Mouse (Mus musculus): ENCODE data around the gene Itpk1. TPM values are rescaled to one million over a fixed set of nuclear protein-coding genes. Genes with fewer than 3 reads are reported as not detected.

The Itpk1 gene
- polyA plus RNA-seq, 1 experiment = 324 TPM

GRCm38 (mm10) chr12:102723861-102724260 is 19.1 kb upstream of the Itpk1 start:
- Histone ChIP-seq H3K4me1 (ENCODE audit: control insufficient read depth, insufficient read depth, insufficient read length, low read length) (peaks cover 19% of the 10 kb centered on the region), H3K4me3 (ENCODE audit: low read depth, low read length) (no peak overlapping the region), H3K27ac (ENCODE audit: insufficient read depth, low read depth, low read length) (no peak overlapping the region), H3K36me3 (ENCODE audit: control insufficient read depth, insufficient read depth, low read length) (no peaks in the 10 kb centered on the region), H3K27me3 (ENCODE audit: control insufficient read depth, insufficient read depth, low read length) (no peaks in the 10 kb centered on the region)
- 87% methylated on average over 6 of the region's 6 CpGs for WGBS
- TF ChIP-seq POLR2A (IDR thresholded peaks at IDR 0.05; ENCODE audit: low read depth, low read length) (no peak), CTCF (IDR thresholded peaks at IDR 0.05; ENCODE audit: extremely low read depth, insufficient read length, insufficient replicate concordance, low read depth, low read length) (no peak)

- Histone ChIP-seq H3K4me1 (ENCODE audit: control insufficient read depth, insufficient read depth, insufficient read length, low read length) (peaks cover 16% of the 10 kb centered on the region), H3K4me3 (ENCODE audit: low read depth, low read length) (no peak overlapping the region), H3K27me3 (ENCODE audit: control insufficient read depth, insufficient read depth, low read length) (no peaks in the 10 kb centered on the region), H3K36me3 (ENCODE audit: control insufficient read depth, insufficient read depth, low read length) (no peaks in the 10 kb centered on the region), H3K27ac (ENCODE audit: insufficient read depth, low read depth, low read length) (no peak overlapping the region)
- WGBS = 73% methylated on average over 8 of the region's 8 CpGs
- TF ChIP-seq POLR2A (IDR thresholded peaks at IDR 0.05; ENCODE audit: low read depth, low read length) (no peak), CTCF (IDR thresholded peaks at IDR 0.05; ENCODE audit: extremely low read depth, insufficient read length, insufficient replicate concordance, low read depth, low read length) (no peak)
Measured at GRCm38 (mm10) chr12:102722966-102723365, 18.2 kb upstream of the Itpk1 start.

- Histone ChIP-seq H3K27ac (ENCODE audit: insufficient read depth, low read depth, low read length) (no peak overlapping the region), H3K4me3 (ENCODE audit: low read depth, low read length) (no peak overlapping the region), H3K4me1 (ENCODE audit: control insufficient read depth, insufficient read depth, insufficient read length, low read length) (peaks cover 16% of the 10 kb centered on the region), H3K36me3 (ENCODE audit: control insufficient read depth, insufficient read depth, low read length) (no peaks in the 10 kb centered on the region), H3K27me3 (ENCODE audit: control insufficient read depth, insufficient read depth, low read length) (no peaks in the 10 kb centered on the region)
- no peak for TF ChIP-seq POLR2A (IDR thresholded peaks at IDR 0.05; ENCODE audit: low read depth, low read length)
- TF ChIP-seq CTCF (IDR thresholded peaks at IDR 0.05; ENCODE audit: extremely low read depth, insufficient read length, insufficient replicate concordance, low read depth, low read length) = no peak
- WGBS = 76% methylated on average over 11 of the region's 11 CpGs
Measured at GRCm38 (mm10) chr12:102722451-102722850, 17.7 kb upstream of the Itpk1 start.

DNA sequence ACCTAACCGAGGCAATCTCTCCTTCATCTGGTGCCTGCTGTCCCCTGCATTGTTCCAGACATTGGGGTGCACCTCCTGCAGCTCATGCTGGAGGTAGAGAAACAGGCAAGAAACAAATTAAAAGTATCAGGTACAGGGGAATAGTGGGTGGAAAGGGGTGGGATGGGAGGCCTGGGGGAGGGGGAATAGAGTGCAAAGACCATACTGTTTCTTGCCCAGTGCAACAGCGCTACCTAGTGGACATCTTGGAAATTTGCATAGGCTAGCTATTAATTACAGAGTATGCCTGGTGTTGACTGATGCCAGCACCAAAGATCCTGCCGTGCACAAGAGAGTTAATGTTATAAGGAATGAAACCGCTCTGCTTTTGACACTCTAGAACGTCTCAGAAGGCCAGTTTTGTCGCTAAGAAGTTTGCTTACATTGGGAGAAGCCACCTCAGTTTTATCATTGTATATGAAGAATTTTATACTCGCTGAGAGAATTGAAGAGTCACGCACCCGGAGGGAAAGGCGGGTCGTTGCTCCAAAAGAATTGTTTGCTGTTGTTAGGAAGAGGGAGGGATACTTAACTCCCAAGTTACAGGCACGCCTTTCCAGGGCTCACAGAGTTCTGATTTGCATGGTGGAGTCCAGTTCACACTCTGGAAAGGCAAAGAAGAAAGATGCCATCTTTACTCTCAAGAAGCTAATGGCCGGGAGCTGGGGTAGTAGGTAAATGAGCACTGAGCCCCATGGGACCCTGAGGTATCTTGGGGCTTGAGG is 15.0 kb upstream of the Itpk1 start:
- peak; percentile 87; the same call in 1 of the 2 replicates for TF ChIP-seq CTCF (IDR thresholded peaks at IDR 0.05; ENCODE audit: extremely low read depth, insufficient read length, insufficient replicate concordance, low read depth, low read length)
- TF ChIP-seq POLR2A (IDR thresholded peaks at IDR 0.05; ENCODE audit: low read depth, low read length) = no peak
- 26% methylated on average over 13 of the region's 13 CpGs for WGBS
- no peaks in the 10 kb centered on the region for H3K27me3 ChIP-seq (ENCODE audit: control insufficient read depth, insufficient read depth, low read length)

GRCm38 (mm10) chr12:102714654-102715395 is 10.1 kb upstream of the Itpk1 start:
- Histone ChIP-seq H3K27ac (ENCODE audit: insufficient read depth, low read depth, low read length) (no peak overlapping the region), H3K4me3 (ENCODE audit: low read depth, low read length) (no peak overlapping the region), H3K36me3 (ENCODE audit: control insufficient read depth, insufficient read depth, low read length) (no peaks in the 10 kb centered on the region), H3K4me1 (ENCODE audit: control insufficient read depth, insufficient read depth, insufficient read length, low read length) (peaks cover 3% of the 10 kb centered on the region), H3K27me3 (ENCODE audit: control insufficient read depth, insufficient read depth, low read length) (no peaks in the 10 kb centered on the region)
- TF ChIP-seq POLR2A (IDR thresholded peaks at IDR 0.05; ENCODE audit: low read depth, low read length) = no peak
- TF ChIP-seq CTCF (IDR thresholded peaks at IDR 0.05; ENCODE audit: extremely low read depth, insufficient read length, insufficient replicate concordance, low read depth, low read length) = no peak
- 88% methylated on average over 10 of the region's 10 CpGs for WGBS

More for the DNA sequence above, 15.0 kb upstream of the Itpk1 start:
- H3K4me1 ChIP-seq (ENCODE audit: control insufficient read depth, insufficient read depth, insufficient read length, low read length) = peaks cover under 1% of the 10 kb centered on the region
- H3K36me3 ChIP-seq (ENCODE audit: control insufficient read depth, insufficient read depth, low read length) = no peaks in the 10 kb centered on the region
- no peak overlapping the region for H3K27ac ChIP-seq (ENCODE audit: insufficient read depth, low read depth, low read length)
- no peak overlapping the region for H3K4me3 ChIP-seq (ENCODE audit: low read depth, low read length)

DNA sequence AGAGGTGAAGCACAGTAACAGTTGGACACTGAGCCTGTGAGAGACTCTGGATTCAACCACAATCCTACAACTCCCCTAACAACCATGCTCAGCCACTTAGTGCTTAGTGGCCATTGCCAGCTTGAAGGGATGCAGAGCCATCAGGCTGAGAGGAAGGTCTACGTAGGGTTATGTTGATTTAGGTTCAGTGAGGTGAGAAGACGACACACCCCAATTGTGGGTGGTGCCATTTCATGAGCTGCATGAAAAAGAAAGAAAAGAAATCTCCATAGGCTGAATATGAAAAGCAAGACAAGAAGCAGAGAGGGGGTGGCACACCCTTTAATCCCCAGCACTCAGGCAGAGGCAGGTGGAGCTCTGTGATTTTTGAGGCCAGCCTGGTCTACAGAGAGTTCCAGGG is 9.4 kb upstream of the Itpk1 start:
- peaks cover 3% of the 10 kb centered on the region for H3K4me1 ChIP-seq (ENCODE audit: control insufficient read depth, insufficient read depth, insufficient read length, low read length)
- H3K27me3 ChIP-seq (ENCODE audit: control insufficient read depth, insufficient read depth, low read length) = no peaks in the 10 kb centered on the region
- no peak overlapping the region for H3K4me3 ChIP-seq (ENCODE audit: low read depth, low read length)
- H3K36me3 ChIP-seq (ENCODE audit: control insufficient read depth, insufficient read depth, low read length) = no peaks in the 10 kb centered on the region
- TF ChIP-seq CTCF (IDR thresholded peaks at IDR 0.05; ENCODE audit: extremely low read depth, insufficient read length, insufficient replicate concordance, low read depth, low read length) = no peak
- no peak for TF ChIP-seq POLR2A (IDR thresholded peaks at IDR 0.05; ENCODE audit: low read depth, low read length)
- no peak overlapping the region for H3K27ac ChIP-seq (ENCODE audit: insufficient read depth, low read depth, low read length)
- 50% methylated on average over 2 of the region's 2 CpGs for WGBS

Data from small intestine, adult 2 months (tissue).